Mouse (Mus musculus) lung, embryonic 16.5 days (tissue): ENCODE data around the gene Gm26920. TPM values are rescaled to one million over a fixed set of nuclear protein-coding genes. Genes with fewer than 3 reads are reported as not detected.
A peak's percentile ranks its signal among the peaks of the same experiment; 100 is the strongest.
"Not testable (repeated sequence)": the region's sequence is repeated elsewhere in the genome, so short reads cannot be mapped to it uniquely, and the experiment has no call there.

Experiments used
- ATAC-seq: fragments of 200-750 bp; cut with Nextera tagmentation; 2 replicates; pipeline ENCODE4 v1.8.0; 2017; ENCODE audit warnings: low read depth, mild to moderate bottlenecking, moderate library complexity
- H3K27ac ChIP-seq: fragments of 300-500 bp; sonication (generic); 2 replicates; pipeline ENCODE4 v1.5.1; 2014; ENCODE audit warnings: mild to moderate bottlenecking, control low read depth, low read length
- H3K27me3 ChIP-seq: fragments of 300-500 bp; sonication (generic); 2 replicates; pipeline ENCODE4 v1.6.1; 2014; ENCODE audit warnings: low read depth, low read length, mixed read lengths; ENCODE audit not compliant: control insufficient read depth, insufficient read depth
- H3K36me3 ChIP-seq: fragments of 300-500 bp; sonication (generic); 2 replicates; pipeline ENCODE4 v1.6.1; 2014; ENCODE audit warnings: low read length; ENCODE audit not compliant: control insufficient read depth, insufficient read depth
- H3K4me1 ChIP-seq: fragments of 300-500 bp; sonication (generic); replicated peaks from 2 replicates; pipeline ENCODE4 v1.6.1; 2014; ENCODE audit warnings: low read length, mixed read lengths; ENCODE audit not compliant: control insufficient read depth, insufficient read depth
- H3K4me2 ChIP-seq: fragments of 300-500 bp; sonication (generic); 2 replicates; pipeline ENCODE4 v1.6.1; 2014; ENCODE audit warnings: low read depth, low read length, control low read depth
- H3K4me3 ChIP-seq: fragments of 300-500 bp; sonication (generic); 2 replicates; pipeline ENCODE4 v1.5.1; 2014; ENCODE audit warnings: mild to moderate bottlenecking, low read length, control low read depth
- H3K9ac ChIP-seq: fragments of 300-500 bp; sonication (generic); 2 replicates; pipeline ENCODE4 v1.6.1; 2014; ENCODE audit warnings: low read length, control low read depth
- H3K9me3 ChIP-seq: fragments of 300-500 bp; sonication (generic); 2 replicates; pipeline ENCODE4 v1.6.1; 2016; ENCODE audit warnings: low read length; ENCODE audit not compliant: control insufficient read depth
- WGBS: fragments of 180-500 bp; shearing (Covaris S2); extraction: QIAGEN DNeasy Blood & Tissue Kit; methylation state at CpG from one replicate; pipeline ENCODE4 v1.1.7; 2014; 5-methylcytosine and 5-hydroxymethylcytosine counted together
- polyA plus RNA-seq: library from polyadenylated mRNA; unstranded; fragments of >200 nt; fragmentation: Nextera tagmentation; extraction: Ambion mirVana; gene quantifications from 2 replicates; pipeline ENCODE4 v1.2.1, GENCODE M21; 2015

Gm26920 gene
- 1.2 and 1.5 TPM in 2 replicates for polyA plus RNA-seq

GRCm38 (mm10) chr7:30090092-30090969 is at the start of gene Gm26920, which contains the start of gene Zfp566:
TSS of gene Gm26920 (minus strand) at chr7:30090410.
TSS of gene Zfp566 (minus strand) at chr7:30090527.
- WGBS = under 1% methylated on average over 40 of the region's 40 CpGs
- Histone ChIP-seq H3K36me3 (peaks cover 5% of the 10 kb centered on the region), H3K27me3 (no peaks in the 10 kb centered on the region), H3K9me3 (no peaks in the 10 kb centered on the region), H3K9ac (peak within 1 kb of the TSS; percentile 80), H3K4me3 (peak within 1 kb of the TSS; percentile 74), H3K4me1 (peaks cover 15% of the 10 kb centered on the region), H3K4me2 (peak within 1 kb of the TSS; percentile 65), H3K27ac (peak within 1 kb of the TSS; percentile 58)
- peak; percentile 92 for ATAC-seq

- Histone ChIP-seq H3K9ac (no peak overlapping the region), H3K4me3 (no peak overlapping the region), H3K9me3 (peaks cover 12% of the 10 kb centered on the region), H3K4me2 (no peak overlapping the region), H3K27ac (no peak overlapping the region), H3K36me3 (peaks cover 45% of the 10 kb centered on the region), H3K27me3 (no peaks in the 10 kb centered on the region), H3K4me1 (no peaks in the 10 kb centered on the region)
- ATAC-seq = no peak
- 87% methylated on average over 10 of the region's 10 CpGs for WGBS
Observed at GRCm38 (mm10) chr7:30136826-30137225, 46.6 kb upstream of the Gm26920 start.

- 89% methylated on average over 4 of the region's 4 CpGs for WGBS
Observed at GRCm38 (mm10) chr7:30132396-30132795, 42.2 kb upstream of the Gm26920 start.

GRCm38 (mm10) chr7:30129900-30130299 is 39.7 kb upstream of the Gm26920 start:
- peaks cover 50% of the 10 kb centered on the region for H3K36me3 ChIP-seq
- WGBS = 92% methylated on average over 8 of the region's 8 CpGs
- H3K27ac ChIP-seq = no peak overlapping the region
- no peak overlapping the region for H3K9ac ChIP-seq
- H3K4me3 ChIP-seq = no peak overlapping the region
- H3K4me2 ChIP-seq = no peak overlapping the region
- no peaks in the 10 kb centered on the region for H3K4me1 ChIP-seq
- peaks cover 12% of the 10 kb centered on the region for H3K9me3 ChIP-seq
- ATAC-seq = no peak
- H3K27me3 ChIP-seq = no peaks in the 10 kb centered on the region

More at GRCm38 (mm10) chr7:30132396-30132795, 42.2 kb upstream of the Gm26920 start:
- Histone ChIP-seq H3K27ac (no peak overlapping the region), H3K4me3 (no peak overlapping the region), H3K27me3 (no peaks in the 10 kb centered on the region), H3K9me3 (peaks cover 12% of the 10 kb centered on the region), H3K36me3 (peaks cover 54% of the 10 kb centered on the region), H3K4me2 (no peak overlapping the region), H3K9ac (no peak overlapping the region), H3K4me1 (no peaks in the 10 kb centered on the region)
- ATAC-seq = no peak

GRCm38 (mm10) chr7:30122188-30122530 is 31.9 kb upstream of the Gm26920 start:
- Histone ChIP-seq H3K9me3 (no peaks in the 10 kb centered on the region), H3K4me3 (peak overlapping the region; percentile 68), H3K4me1 (peaks cover 6% of the 10 kb centered on the region), H3K4me2 (peak overlapping the region; percentile 72), H3K27ac (peak overlapping the region; percentile 43), H3K9ac (peak overlapping the region; percentile 74), H3K27me3 (no peaks in the 10 kb centered on the region), H3K36me3 (peaks cover 5% of the 10 kb centered on the region)
- peak; percentile 34 for ATAC-seq
- 4% methylated on average over 15 of the region's 15 CpGs for WGBS

- no peaks in the 10 kb centered on the region for H3K36me3 ChIP-seq
- peak; percentile 98 for ATAC-seq
- H3K4me1 ChIP-seq = peaks cover 6% of the 10 kb centered on the region
- no peaks in the 10 kb centered on the region for H3K9me3 ChIP-seq
- peak within 1 kb of the TSS; percentile 72 for H3K4me2 ChIP-seq
- peak within 1 kb of the TSS; percentile 43 for H3K27ac ChIP-seq
- WGBS = under 1% methylated on average over 61 of the region's 61 CpGs
- H3K27me3 ChIP-seq = no peaks in the 10 kb centered on the region
- H3K9ac ChIP-seq = peak within 1 kb of the TSS; percentile 74
- peak within 1 kb of the TSS; percentile 68 for H3K4me3 ChIP-seq
Observed at GRCm38 (mm10) chr7:30121308-30122187, 31.3 kb upstream of the Gm26920 start, which contains the start of gene Zfp382. TSS of gene Zfp382 (plus strand) at chr7:30121942.

GRCm38 (mm10) chr7:30117935-30118334 is 27.7 kb upstream of the Gm26920 start:
- not testable (repeated sequence) for H3K27ac ChIP-seq, H3K4me2 ChIP-seq, H3K4me3 ChIP-seq, H3K27me3 ChIP-seq, H3K9ac ChIP-seq, ATAC-seq, H3K4me1 ChIP-seq, H3K9me3 ChIP-seq, H3K36me3 ChIP-seq
- 89% methylated on average over 12 of the region's 12 CpGs for WGBS

- H3K36me3 ChIP-seq = no peaks in the 10 kb centered on the region
- H3K4me2 ChIP-seq = no peak overlapping the region
- no peak overlapping the region for H3K27ac ChIP-seq
- WGBS = 86% methylated on average over 5 of the region's 5 CpGs
- no peak overlapping the region for H3K9ac ChIP-seq
- no peaks in the 10 kb centered on the region for H3K4me1 ChIP-seq
- ATAC-seq = no peak
- no peaks in the 10 kb centered on the region for H3K27me3 ChIP-seq
- no peak overlapping the region for H3K4me3 ChIP-seq
- H3K9me3 ChIP-seq = peaks cover 7% of the 10 kb centered on the region; the same call in 1 of the 2 replicates
Observed at GRCm38 (mm10) chr7:30116076-30116475, 25.9 kb upstream of the Gm26920 start.

- peaks cover 39% of the 10 kb centered on the region for H3K36me3 ChIP-seq
- 86% methylated on average over 13 of the region's 13 CpGs for WGBS
- H3K4me3 ChIP-seq = no peak overlapping the region
- no peak overlapping the region for H3K27ac ChIP-seq
- H3K27me3 ChIP-seq = no peaks in the 10 kb centered on the region
- H3K4me2 ChIP-seq = no peak overlapping the region
- H3K9me3 ChIP-seq = peaks cover 9% of the 10 kb centered on the region
- no peak overlapping the region for H3K9ac ChIP-seq
- H3K4me1 ChIP-seq = peaks cover 8% of the 10 kb centered on the region
- ATAC-seq = no peak
Observed at GRCm38 (mm10) chr7:30099297-30099696, 9.1 kb upstream of the Gm26920 start.
